Mouse (Mus musculus): Measurements from ENCODE around the gene Slc18a3.

Slc18a3 gene

DNA sequence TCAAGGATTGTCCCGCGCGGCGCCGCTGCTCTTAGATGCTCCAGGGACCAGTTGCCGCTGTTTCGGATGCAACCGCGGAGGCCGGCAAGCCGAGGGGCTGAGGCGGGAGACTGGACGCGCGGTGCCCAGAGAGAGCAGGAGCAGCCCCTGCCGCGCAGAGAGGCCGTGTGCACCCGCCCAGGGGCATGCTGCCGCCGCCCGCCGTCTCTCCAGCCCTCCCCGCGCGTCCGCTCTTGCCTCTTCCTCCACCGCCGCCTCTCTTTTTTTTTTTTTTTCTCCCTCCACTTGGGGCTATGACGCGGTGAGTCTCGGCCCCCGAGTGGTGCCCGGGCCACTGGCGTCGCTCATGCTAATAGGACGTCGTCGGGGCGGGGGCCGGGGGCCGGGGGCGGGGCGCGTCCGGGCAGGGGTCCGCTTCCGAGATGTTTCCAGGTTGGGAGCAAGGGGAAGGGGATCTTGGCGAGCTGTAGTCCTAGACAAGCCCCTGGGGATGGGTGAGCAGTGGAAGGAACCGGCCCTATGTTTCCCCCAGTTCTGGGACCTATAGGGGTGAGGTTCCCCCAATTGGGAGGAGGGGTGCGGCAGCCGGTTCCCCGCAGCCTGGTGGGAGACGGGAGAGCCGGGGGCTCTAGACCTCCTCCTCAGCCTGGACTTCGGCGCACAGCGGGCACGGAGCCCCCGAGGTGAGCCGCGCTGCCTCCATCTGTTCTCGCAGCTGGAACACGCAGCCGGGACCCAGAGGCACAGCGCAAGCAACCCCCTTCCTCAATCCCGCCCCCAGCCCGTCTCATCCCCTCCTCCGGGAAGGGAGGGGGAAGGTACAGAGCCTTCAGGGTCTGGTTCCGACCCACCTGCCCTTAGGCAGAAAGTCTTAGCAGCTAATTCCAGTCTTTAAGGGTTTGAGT lies at the start of gene Slc18a3:
Slc18a3 (minus strand) TSS at position 250 of the 905 bp plus-strand sequence.
- no peak for DNase-seq

DNA sequence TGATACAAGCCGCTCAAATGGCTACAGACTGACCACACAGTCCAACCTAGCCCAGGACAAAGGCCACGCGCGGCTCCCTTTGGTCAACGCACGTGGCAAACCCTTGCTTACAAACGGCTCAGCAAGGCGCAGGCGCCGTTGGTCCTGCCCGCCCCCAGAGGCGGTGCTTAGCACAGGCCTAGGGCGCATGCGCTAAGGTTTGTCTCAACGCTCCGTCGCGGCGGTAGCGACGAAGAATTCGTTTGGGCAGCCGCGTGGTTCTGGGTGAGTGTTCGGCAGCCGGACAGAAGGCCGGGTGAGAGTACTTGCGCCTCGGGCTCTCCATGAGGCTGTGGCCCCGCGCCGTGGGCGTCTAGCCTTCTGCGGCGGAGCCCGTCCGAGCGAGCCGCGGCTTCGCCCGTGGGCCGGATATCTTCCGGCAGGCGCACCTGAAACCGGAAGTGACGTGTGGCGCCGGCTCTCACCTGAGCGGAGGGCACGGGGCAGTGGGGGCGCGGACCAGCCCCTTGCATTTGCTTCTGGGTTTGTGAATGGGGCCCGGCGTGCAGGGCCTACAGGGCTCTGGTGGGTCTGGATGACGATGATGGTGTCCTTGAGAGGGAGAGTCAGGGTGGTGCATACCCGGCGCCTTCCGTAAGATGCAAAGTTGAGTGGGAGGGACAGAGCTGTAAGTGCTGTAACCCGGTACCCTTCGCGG lies 48.8 kb upstream of the Slc18a3 start, which contains the start of gene Ercc6:
Ercc6 (plus strand) TSS at position 186 of the 697 bp plus-strand sequence.
- peak; percentile 95 for DNase-seq

GRCm38 (mm10) chr14:32512912-32513311 lies 48.3 kb upstream of the Slc18a3 start:
- no peak for DNase-seq

GRCm38 (mm10) chr14:32509443-32509961 lies 44.9 kb upstream of the Slc18a3 start:
- peak; percentile 4 for DNase-seq

DNA sequence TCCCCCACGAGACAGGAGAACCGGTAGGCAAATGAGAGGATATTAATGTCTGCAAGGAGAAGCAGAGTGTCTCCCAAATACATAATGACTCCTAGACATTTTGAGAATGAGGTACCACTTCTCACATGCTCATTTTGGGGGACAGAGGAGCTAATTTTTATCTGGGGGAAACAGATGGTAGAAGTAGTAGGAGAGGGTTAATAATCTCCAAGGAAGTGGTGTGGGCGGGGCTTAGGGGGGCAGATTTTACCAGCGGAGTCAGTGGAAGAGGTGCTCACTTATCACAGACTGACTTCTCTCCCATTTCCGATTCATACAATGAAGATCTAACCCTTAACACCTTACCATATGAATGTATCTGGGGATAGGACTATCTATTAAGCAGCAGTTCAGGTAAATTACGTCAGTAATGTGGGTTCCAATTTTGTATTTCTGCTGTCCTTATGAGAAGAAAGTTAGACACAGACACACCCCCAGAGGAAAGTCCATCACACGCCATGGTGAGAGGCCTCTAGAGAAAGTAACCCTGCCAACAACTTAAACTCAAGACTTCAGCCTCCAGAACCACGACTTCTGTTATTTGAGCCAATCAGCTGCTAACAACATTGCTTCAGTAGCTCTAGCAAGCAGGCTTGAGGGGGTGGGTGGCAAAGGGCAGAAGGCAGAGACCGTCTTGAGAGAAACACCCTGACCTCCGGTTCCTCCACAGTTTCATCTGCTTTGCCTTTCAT lies 43.6 kb upstream of the Slc18a3 start:
- DNase-seq: no peak

DNA sequence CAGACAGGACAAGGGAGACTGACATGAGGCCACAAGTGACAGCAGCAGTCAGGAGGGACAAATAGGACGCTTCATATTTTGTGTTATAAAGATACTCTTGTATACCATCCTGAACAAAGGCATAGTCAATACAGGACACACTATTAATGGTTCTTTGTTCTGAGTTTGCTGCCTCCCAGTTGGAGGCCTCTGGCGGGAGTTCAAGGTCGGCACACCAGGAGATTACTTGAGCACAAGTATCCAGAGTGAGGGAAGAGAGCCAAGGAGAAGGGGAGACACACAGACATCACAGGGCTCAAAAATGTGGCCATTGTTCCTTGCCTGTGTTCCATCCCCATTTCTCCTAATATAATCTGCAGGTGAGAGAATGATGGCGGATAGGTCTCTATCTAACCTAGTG lies 42.6 kb upstream of the Slc18a3 start:
- no peak for DNase-seq

- DNase-seq: no peak
Observed at GRCm38 (mm10) chr14:32506329-32506728, 41.7 kb upstream of the Slc18a3 start.

GRCm38 (mm10) chr14:32503897-32504296 lies 39.2 kb upstream of the Slc18a3 start:
- no peak for DNase-seq

DNA sequence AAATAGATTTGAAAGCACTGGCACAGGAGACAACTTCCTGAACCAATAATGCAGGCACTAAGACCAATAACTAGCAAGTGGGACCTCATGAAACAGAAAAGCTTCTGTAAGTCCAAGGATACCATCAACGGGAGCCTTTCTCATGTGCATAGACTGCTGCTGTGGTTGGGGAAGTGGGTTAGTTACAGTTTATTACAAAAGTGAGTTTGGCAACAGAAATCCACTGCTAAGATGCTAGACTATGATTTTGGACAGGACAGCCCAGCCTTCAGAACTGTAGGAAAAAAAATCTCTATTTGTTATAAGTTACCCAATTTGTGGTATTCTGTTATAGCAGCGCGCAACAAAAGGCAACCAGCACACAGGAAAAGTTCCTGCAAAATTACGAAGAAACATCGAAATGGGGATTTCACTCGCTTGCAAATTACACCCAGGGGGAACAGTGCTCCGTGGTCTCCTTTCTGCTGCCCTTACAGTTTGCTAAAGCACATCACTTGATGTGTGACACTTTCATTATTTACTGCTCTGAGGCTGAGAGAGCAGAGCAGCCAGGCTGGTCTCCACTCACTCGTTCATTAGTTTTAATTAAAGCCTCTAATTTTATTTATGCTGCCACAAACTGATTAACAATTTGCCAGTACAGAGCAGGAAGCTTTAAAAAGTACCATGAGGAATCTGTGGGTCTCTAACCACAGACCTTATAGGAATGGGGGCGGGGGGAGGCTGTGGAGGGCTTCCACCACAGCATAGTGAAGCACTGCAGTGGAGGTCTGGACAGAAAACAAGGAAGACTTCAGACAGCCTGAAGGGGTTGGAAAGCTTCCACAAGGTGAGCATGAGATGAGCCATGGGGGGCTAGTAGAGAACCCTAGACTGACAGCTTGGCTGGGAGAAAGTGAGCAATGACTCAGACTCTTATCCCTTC lies 38.4 kb upstream of the Slc18a3 start:
- DNase-seq: no peak

GRCm38 (mm10) chr14:32501303-32501702 lies 36.7 kb upstream of the Slc18a3 start:
- no peak for DNase-seq

DNA sequence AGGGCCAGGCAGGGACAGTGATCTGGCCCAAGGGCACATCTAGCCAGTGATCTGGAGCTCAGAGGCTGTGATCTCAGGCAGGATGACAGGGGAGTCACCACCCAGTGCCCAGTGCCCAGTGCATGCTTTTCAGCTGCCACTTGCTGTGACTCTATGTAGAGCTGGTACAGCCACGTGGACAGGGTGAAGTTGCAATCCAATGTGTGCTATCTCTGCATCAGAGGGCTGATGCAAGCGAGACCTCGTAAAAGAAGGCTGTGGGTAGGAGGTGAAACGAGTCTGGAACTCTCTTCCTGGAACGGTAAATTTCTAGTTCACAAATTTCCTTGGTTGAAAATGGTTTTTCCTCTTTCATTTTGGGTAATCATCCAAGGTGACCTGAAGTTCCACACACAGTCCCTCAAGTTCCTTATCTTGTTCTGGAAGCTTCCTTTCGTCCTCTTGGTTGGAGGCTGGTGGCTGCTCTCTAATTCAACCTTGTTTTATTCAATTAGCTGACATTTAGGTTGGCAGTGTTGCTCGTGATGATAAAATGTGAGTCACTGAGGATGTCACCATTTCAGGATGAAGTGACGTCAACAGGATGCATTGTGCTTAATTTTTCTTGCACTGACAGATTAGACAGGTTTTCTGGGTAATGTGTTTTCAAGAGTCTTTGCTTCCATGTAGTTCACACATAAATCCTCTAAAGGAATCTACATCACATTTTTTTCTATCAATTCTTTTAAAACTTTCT lies 31.6 kb upstream of the Slc18a3 start:
- DNase-seq: no peak

DNA sequence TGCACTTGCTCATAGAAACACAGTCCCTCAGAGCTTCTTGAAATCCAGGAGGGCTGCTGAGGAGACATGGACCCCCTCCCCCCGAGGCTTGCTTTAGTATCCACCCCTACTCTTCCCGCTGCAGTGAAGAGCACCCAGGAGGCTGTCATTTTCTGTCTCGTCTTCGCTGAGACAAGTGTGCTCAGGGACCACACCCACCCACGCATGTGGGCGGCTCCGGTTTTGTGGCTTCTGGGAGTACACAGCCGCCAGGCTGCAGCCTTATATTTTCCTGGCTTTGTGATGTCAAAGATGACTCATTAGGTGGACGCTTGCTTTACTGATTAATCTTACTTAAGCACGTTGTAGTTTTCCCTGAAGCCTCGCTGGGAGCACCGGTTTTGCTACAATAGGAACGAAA lies 27.9 kb upstream of the Slc18a3 start:
- peak; percentile 17 for DNase-seq

DNA sequence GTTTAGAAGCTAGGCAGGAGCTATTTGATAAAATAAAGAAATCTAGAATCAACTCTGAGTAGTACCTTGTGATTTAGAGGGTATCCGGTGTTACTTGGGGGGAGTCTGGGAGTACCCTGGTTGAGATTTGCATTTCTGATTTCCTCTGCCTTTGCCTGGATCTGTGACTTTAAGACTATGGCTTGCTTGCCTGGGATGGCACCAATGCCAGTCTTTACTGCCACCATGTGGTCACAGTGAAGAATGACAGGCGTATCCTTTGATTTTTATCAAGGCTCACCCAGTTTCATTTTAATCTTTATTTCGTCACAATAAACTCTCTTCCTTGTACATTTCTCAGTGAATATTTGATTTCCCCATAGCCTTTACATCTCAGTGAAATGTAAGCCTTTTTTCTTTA lies 17.4 kb upstream of the Slc18a3 start:
- DNase-seq: no peak

- DNase-seq: no peak
Observed at GRCm38 (mm10) chr14:32477581-32477980, 12.9 kb upstream of the Slc18a3 start.

DNA sequence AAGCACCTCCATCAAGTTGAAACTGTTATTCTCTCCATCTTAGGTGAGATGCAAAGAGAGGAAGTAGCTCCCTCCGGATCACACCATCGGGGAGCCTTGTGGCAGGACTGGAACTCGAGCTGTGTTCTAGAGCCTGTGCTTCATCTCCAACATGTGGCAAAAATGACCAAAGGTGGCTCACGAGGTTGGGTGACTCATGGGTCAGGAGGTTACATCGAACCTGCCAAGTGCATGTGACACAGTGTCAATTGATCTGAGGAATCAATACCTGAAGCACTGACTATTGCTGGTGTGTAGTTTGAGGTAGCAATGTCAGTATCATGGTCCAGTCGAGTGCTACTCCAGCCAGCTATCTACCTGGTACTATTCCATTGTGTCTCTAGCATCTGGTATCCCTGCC lies 11.9 kb upstream of the Slc18a3 start:
- no peak for DNase-seq

GRCm38 (mm10) chr14:32472996-32473395 lies 8.3 kb upstream of the Slc18a3 start:
- DNase-seq: peak; percentile 60

GRCm38 (mm10) chr14:32467606-32468005 lies 3.0 kb upstream of the Slc18a3 start:
- peak; percentile 13 for DNase-seq

DNA sequence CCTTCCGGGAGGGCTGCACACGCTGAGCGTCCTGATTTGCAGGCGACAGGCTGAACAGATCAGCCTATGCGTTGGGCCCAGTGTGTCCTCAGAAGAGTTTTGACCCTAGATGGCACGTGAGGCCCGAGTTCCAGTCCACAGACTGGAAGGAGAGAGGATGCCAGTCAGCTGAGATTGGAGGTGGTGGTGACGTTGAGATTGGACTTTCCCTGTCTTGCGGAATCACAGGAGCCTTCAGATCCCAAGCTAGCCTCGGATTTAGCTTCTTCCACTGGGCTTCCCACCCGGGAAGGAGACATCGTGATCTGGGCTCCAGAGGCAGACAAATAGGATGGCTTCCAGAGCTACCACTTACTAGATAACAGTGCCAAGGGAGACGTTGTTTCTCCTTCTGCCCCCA lies 1.2 kb upstream of the Slc18a3 start, which contains the start of gene Chat:
Chat (minus strand) TSS at position 101 of the 400 bp plus-strand sequence.
- DNase-seq: no peak

GRCm38 (mm10) chr14:32465506-32465870 lies 838 bp upstream of the Slc18a3 start:
- DNase-seq: no peak

GRCm38 (mm10) chr14:32463211-32464040 lies 1.2 kb downstream of the Slc18a3 start:
- DNase-seq: no peak
